Mouse (Mus musculus) megakaryocyte, embryonic 14.5 days (primary cell): ENCODE measurements at regions not wholly inside any gene's neighbourhood (a gene's known extent, or its start where the extent isn't known, plus 50 kb on each side); places are given as distances from the start of the nearest gene placed in this dataset.

ENCODE experiments used
- FLI1 ChIP-seq: IDR thresholded peaks from 2 replicates; pipeline ENCODE4 v1.6.1; 2012; ENCODE audit warnings: low read length, inconsistent platforms, mixed read lengths
- GATA1 ChIP-seq: IDR thresholded peaks from 3 replicates; pipeline ENCODE4 v1.6.1; 2012; ENCODE audit warnings: mixed read lengths, low read length, inconsistent platforms, borderline replicate concordance

GRCm38 (mm10) chr10:21673831-21674230 is 80.9 kb downstream of the 1700020N01Rik start:
- no peak for TF ChIP-seq FLI1
- no peak for TF ChIP-seq GATA1
